Mouse (Mus musculus): ENCODE results near the gene S100a6. TPM values are rescaled to one million over a fixed set of nuclear protein-coding genes. Genes with fewer than 3 reads are reported as not detected.

Gene S100a6
- polyA plus RNA-seq, 1 experiment: 90.6 TPM

DNA sequence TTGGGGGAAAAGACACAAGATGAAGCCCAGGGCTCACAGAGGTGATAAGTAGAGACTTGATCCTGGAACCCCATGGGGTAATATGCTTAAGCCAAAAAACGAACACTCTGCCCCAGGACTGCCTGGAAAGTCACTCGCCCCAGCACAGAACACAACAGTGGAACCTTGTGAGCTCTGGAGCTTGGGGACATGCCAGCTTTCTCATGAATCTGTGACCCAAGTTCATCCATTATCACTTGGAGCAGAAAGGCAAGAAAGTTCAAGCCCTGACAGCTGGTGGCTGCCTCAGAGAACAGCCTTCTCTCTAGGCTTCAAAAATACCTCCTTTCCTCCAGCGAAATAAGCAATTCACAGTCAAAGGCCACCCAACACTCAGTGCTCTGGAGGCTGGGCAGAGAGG, 13.3 kb upstream of the S100a6 start:
- Histone ChIP-seq H3K36me3 (ENCODE audit: control insufficient read depth, insufficient read depth, low read length) (no peaks in the 10 kb centered on the region), H3K27me3 (ENCODE audit: control insufficient read depth, insufficient read depth, low read length) (no peaks in the 10 kb centered on the region), H3K27ac (ENCODE audit: insufficient read depth, low read length) (no peak overlapping the region), H3K4me3 (ENCODE audit: extremely low read depth, insufficient read depth, insufficient read length) (no peak overlapping the region), H3K4me1 (ENCODE audit: control insufficient read depth, insufficient read depth, insufficient read length) (peaks cover 5% of the 10 kb centered on the region; the same call in 1 of the 2 replicates)
- no peak for TF ChIP-seq POLR2A (IDR thresholded peaks at IDR 0.05; ENCODE audit: low read depth, low read length)
- no peak for TF ChIP-seq CTCF (IDR thresholded peaks at IDR 0.05; ENCODE audit: extremely low read depth, insufficient read depth, insufficient read length, insufficient replicate concordance)
- no peak for DNase-seq (ENCODE audit: low read depth in 1 of 2, low spot score in 2 of 2)
- 84% methylated on average over 3 of the region's 3 CpGs for WGBS

DNA sequence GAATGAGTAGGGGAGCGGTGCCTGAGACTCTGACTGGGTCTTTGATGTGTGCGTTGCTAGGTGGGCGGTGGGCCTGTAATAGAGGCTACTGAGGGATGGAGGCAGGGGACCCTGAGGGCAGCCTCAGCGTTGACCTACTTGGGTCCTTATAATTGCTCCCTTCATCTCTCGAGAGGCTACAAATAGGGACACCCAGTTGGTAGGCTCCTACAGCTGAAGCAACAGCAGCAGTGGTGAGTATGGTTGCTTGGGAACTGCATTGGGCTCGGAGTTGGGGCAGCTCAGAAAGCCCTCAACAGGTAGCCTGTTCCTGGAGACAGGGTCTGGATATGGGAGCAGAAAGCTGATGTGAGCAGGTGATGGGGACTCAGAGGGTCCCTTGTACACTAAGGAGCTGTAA, 12.6 kb upstream of the S100a6 start:
- DNase-seq (ENCODE audit: low read depth in 1 of 2, low spot score in 2 of 2): no peak
- no peak overlapping the region for H3K27ac ChIP-seq (ENCODE audit: insufficient read depth, low read length)
- no peaks in the 10 kb centered on the region for H3K27me3 ChIP-seq (ENCODE audit: control insufficient read depth, insufficient read depth, low read length)
- peaks cover 5% of the 10 kb centered on the region; the same call in 1 of the 2 replicates for H3K4me1 ChIP-seq (ENCODE audit: control insufficient read depth, insufficient read depth, insufficient read length)
- H3K4me3 ChIP-seq (ENCODE audit: extremely low read depth, insufficient read depth, insufficient read length): no peak overlapping the region
- WGBS: 87% methylated on average over 6 of the region's 6 CpGs
- H3K36me3 ChIP-seq (ENCODE audit: control insufficient read depth, insufficient read depth, low read length): no peaks in the 10 kb centered on the region
- TF ChIP-seq CTCF (IDR thresholded peaks at IDR 0.05; ENCODE audit: extremely low read depth, insufficient read depth, insufficient read length, insufficient replicate concordance): no peak
- TF ChIP-seq POLR2A (IDR thresholded peaks at IDR 0.05; ENCODE audit: low read depth, low read length): no peak

DNA sequence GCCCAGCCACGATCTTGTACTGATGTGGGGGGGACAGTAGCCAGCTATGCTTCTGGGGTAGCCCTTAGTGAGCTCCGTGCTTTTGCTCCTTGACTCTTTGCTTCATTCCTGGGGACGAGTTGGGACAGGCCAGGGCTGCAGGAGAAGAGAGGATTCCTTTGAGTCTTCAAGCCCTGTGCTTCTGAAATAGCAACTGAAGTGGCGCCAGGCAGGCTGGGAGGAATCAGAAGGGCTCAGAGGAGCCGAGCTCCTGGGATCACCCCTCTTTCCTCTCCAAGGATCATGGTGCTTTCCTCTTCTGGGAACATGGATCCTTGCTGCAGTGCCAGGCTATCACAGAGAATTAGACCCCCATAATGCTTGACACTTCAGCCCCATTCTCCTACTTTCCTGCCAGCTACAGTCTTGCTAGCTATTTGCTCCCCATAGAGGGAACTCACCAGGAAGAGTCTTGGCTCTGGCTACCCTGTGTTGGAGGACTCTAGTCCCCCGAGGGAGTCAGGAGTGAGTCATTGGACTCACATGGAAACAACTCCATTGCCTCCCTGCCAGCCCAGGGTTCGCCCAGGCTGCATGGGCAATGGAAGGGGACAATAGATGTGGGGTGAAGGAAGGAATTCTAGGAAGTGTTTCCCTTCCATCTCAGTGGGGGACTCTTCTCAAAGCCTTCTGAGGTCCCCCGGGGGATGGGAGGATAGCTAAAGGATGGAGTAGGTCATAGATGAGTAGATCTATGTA, 12.1 kb upstream of the S100a6 start:
- no peaks in the 10 kb centered on the region for H3K27me3 ChIP-seq (ENCODE audit: control insufficient read depth, insufficient read depth, low read length)
- DNase-seq (ENCODE audit: low read depth in 1 of 2, low spot score in 2 of 2): no peak
- H3K4me1 ChIP-seq (ENCODE audit: control insufficient read depth, insufficient read depth, insufficient read length): peaks cover 5% of the 10 kb centered on the region; the same call in 1 of the 2 replicates
- H3K36me3 ChIP-seq (ENCODE audit: control insufficient read depth, insufficient read depth, low read length): no peaks in the 10 kb centered on the region
- WGBS: 85% methylated on average over 8 of the region's 8 CpGs
- TF ChIP-seq CTCF (IDR thresholded peaks at IDR 0.05; ENCODE audit: extremely low read depth, insufficient read depth, insufficient read length, insufficient replicate concordance) (no peak), POLR2A (IDR thresholded peaks at IDR 0.05; ENCODE audit: low read depth, low read length) (no peak)
- no peak overlapping the region for H3K27ac ChIP-seq (ENCODE audit: insufficient read depth, low read length)
- no peak overlapping the region for H3K4me3 ChIP-seq (ENCODE audit: extremely low read depth, insufficient read depth, insufficient read length)

DNA sequence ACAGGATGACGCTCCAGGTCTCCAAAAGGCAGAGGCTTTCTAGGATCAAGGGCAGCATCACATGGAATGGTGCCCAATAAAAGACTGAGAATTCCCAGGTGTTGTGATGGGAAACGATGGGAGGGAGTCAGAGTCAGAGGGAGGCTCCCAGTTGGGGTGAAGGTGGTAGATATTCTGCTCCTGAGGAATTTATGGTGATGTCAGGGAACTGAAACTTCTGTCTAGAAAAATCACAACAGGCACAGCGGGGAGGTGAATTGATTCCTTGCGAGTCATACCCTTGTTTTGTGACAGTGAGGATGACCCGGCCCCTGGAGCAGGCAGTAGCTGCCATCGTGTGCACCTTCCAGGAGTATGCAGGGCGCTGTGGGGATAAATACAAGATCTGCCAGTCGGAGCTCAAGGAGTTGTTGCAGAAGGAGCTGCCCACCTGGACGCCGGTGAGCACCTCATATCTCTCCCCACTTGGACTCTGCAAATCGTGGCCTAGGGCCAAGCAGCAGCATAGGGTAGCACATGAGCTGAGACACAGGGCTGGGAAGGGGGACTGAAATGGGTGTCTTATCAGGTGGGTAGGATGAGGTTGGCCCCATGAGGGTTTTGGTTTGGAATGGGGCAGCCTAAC, 11.1 kb upstream of the S100a6 start, which contains the start of gene Gm42674:
Gene Gm42674 (plus strand): TSS at position 419 of the 625 bp plus-strand sequence.
- H3K4me3 ChIP-seq (ENCODE audit: extremely low read depth, insufficient read depth, insufficient read length): no peak within 1 kb of the TSS
- DNase-seq (ENCODE audit: low read depth in 1 of 2, low spot score in 2 of 2): no peak
- WGBS: 85% methylated on average over 11 of the region's 11 CpGs
- TF ChIP-seq POLR2A (IDR thresholded peaks at IDR 0.05; ENCODE audit: low read depth, low read length) (no peak), CTCF (IDR thresholded peaks at IDR 0.05; ENCODE audit: extremely low read depth, insufficient read depth, insufficient read length, insufficient replicate concordance) (no peak)
- no peaks in the 10 kb centered on the region for H3K36me3 ChIP-seq (ENCODE audit: control insufficient read depth, insufficient read depth, low read length)
- H3K27ac ChIP-seq (ENCODE audit: insufficient read depth, low read length): no peak within 1 kb of the TSS
- H3K27me3 ChIP-seq (ENCODE audit: control insufficient read depth, insufficient read depth, low read length): no peaks in the 10 kb centered on the region
- peaks cover 5% of the 10 kb centered on the region; the same call in 1 of the 2 replicates for H3K4me1 ChIP-seq (ENCODE audit: control insufficient read depth, insufficient read depth, insufficient read length)

DNA sequence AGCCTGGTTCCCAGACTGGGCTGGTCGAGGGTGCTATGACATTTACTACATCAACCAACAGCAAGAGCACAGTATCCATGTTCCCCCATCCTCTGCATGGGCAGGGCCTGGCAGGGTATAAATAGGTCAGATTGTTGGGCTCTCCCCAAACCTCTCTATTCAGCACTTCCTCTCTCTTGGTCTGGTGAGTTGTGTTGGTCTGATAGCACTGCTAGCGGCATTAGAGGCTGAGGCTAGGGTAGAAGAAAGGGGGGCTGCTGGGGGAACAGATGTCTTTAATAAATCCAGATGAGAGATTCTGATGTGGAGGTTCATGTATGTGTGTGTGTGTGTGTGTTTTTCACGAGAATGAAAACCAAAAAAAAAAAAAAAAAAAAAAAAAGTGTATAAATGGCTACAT, 9.1 kb upstream of the S100a6 start, which contains the start of gene S100a4:
Gene S100a4 (plus strand): TSS at position 149 of the 400 bp plus-strand sequence.
- Histone ChIP-seq H3K4me3 (ENCODE audit: extremely low read depth, insufficient read depth, insufficient read length) (0 out of 2 replicates have a peak within 1 kb of the TSS, but pooled peaks have one; percentile 1), H3K27me3 (ENCODE audit: control insufficient read depth, insufficient read depth, low read length) (no peaks in the 10 kb centered on the region), H3K4me1 (ENCODE audit: control insufficient read depth, insufficient read depth, insufficient read length) (peaks cover 5% of the 10 kb centered on the region; the same call in 1 of the 2 replicates), H3K36me3 (ENCODE audit: control insufficient read depth, insufficient read depth, low read length) (no peaks in the 10 kb centered on the region), H3K27ac (ENCODE audit: insufficient read depth, low read length) (no peak within 1 kb of the TSS)
- peak in 1 of 2 experiments; percentile 26 for DNase-seq (ENCODE audit: low read depth in 1 of 2, low spot score in 2 of 2)
- 10% methylated on average over 3 of the region's 3 CpGs for WGBS
- no peak for TF ChIP-seq POLR2A (IDR thresholded peaks at IDR 0.05; ENCODE audit: low read depth, low read length)
- TF ChIP-seq CTCF (IDR thresholded peaks at IDR 0.05; ENCODE audit: extremely low read depth, insufficient read depth, insufficient read length, insufficient replicate concordance): no peak

DNA sequence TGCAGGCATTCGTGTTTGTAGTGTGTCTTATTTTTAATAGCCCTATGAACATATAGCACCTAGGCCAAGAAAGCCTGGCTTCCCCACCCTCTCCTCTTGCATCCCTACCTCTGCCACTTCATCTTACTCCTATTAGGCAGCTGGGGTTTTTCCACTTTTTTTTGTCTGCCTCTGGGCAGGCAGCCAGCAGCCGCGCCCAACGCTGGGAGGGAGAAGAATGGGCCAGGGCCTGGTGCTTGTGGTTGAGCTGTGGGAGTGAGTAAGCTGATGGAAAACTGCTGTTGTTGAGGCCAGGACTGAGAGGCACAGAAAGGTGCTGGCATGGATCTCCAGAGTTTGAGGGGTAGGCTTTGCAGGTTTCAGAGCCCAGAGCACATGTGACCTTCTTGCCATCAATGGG, 8.3 kb upstream of the S100a6 start:
- H3K27ac ChIP-seq (ENCODE audit: insufficient read depth, low read length): no peak overlapping the region
- no peaks in the 10 kb centered on the region for H3K36me3 ChIP-seq (ENCODE audit: control insufficient read depth, insufficient read depth, low read length)
- H3K4me3 ChIP-seq (ENCODE audit: extremely low read depth, insufficient read depth, insufficient read length): 0 out of 2 replicates have a peak overlapping the region, but pooled peaks have one; percentile 1
- no peaks in the 10 kb centered on the region for H3K27me3 ChIP-seq (ENCODE audit: control insufficient read depth, insufficient read depth, low read length)
- no peak for TF ChIP-seq CTCF (IDR thresholded peaks at IDR 0.05; ENCODE audit: extremely low read depth, insufficient read depth, insufficient read length, insufficient replicate concordance)
- no peak for TF ChIP-seq POLR2A (IDR thresholded peaks at IDR 0.05; ENCODE audit: low read depth, low read length)
- DNase-seq (ENCODE audit: low read depth in 1 of 2, low spot score in 2 of 2): no peak
- peaks cover 11% of the 10 kb centered on the region; the same call in 1 of the 2 replicates for H3K4me1 ChIP-seq (ENCODE audit: control insufficient read depth, insufficient read depth, insufficient read length)
- 30% methylated on average over 4 of the region's 4 CpGs for WGBS

Data from spleen, adult 2 months (tissue).